Mouse (Mus musculus) megakaryocyte, embryonic 14.5 days (primary cell): ENCODE results near the gene Tbxas1.

Source experiments
- FLI1 ChIP-seq: IDR thresholded peaks from 2 replicates; pipeline ENCODE4 v1.6.1; 2012; ENCODE audit warnings: low read length, inconsistent platforms, mixed read lengths
- GATA1 ChIP-seq: IDR thresholded peaks from 3 replicates; pipeline ENCODE4 v1.6.1; 2012; ENCODE audit warnings: mixed read lengths, low read length, inconsistent platforms, borderline replicate concordance

DNA sequence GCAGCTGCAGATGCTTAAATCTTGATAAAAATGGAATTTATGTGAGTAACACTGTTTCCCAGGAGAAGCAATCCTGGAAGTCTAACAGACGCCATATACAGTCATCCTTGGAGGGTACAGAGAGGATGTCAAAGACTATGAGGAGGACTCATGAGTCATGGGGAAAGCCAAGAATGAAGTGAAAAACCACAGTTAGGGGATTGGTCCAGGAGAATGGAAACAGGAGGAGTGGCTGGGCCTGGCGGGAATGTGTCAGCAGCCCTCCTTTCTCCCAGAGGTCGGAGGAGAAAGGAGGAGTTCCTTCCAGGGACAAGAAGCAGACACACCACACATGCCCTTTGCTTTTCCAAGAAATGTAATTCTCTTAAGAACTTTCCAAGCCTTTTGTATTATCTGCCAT, 45.8 kb upstream of the Tbxas1 start:
- TF ChIP-seq GATA1 (no peak), FLI1 (no peak)
